Mouse (Mus musculus) thymus, postnatal 25 days (tissue): Measurements from ENCODE around the gene Gm7861.
"Not testable (repeated sequence)": the region's sequence is repeated elsewhere in the genome, so short reads cannot be mapped to it uniquely, and the experiment has no call there.

Experiments used
- DNase-seq: peaks from one replicate; pipeline ENCODE4 v3.0.0; 2022

Gm7861 gene

GRCm38 (mm10) chr8:21594408-21594807 is at the start of gene Gm7861:
Gm7861 (minus strand) TSS chr8:21594508.
- DNase-seq = not testable (repeated sequence)

GRCm38 (mm10) chr8:21617883-21618282 is 23.6 kb upstream of the Gm7861 start, which contains the start of gene Defa26:
Defa26 (plus strand) TSS chr8:21618183.
- not testable (repeated sequence) for DNase-seq

GRCm38 (mm10) chr8:21582706-21583105 is 11.6 kb downstream of the Gm7861 start, which contains the start of gene Defa28:
Defa28 (plus strand) TSS chr8:21583006.
- DNase-seq = not testable (repeated sequence)

- DNase-seq = not testable (repeated sequence)
Measured at GRCm38 (mm10) chr8:21565086-21565485, 29.2 kb downstream of the Gm7861 start, which contains the start of gene Defa37. Defa37 (plus strand) TSS chr8:21565386.
